Mouse (Mus musculus): ENCODE results near the gene Dppa1.
"Not testable (repeated sequence)": the region's sequence is repeated elsewhere in the genome, so short reads cannot be mapped to it uniquely, and the experiment has no call there.

Dppa1 gene

DNA sequence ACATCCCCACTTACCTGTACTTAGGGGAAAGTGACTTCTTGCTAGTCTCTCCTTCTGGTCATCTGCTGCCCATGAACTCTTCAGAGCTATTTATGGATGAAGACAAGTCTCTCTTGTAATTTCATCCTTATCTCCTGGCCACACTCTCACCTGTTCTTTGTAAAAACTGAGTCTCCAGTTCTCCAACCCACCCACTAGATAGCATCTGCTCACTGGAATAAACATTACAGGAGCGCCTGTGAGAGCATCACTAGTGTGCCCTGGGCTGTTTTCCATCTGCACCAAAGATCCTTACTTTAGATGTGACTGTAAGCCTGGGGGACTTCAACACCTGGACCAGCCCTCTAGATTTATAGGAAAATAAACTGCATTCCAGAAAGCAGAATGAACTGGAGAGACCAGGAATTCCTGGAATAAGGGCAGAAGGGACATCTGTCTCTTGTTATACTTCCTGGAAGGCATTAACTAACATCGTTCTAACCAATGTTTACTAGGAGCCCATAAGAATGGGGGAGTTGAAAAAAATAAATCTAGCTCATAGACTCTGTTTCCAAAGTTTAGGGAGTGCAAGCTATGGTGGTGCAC, at the start of gene Dppa1:
TSS of gene Dppa1 (minus strand) at position 51 of the 585 bp plus-strand sequence.
- no peak for DNase-seq (ENCODE audit: low spot score)

GRCm38 (mm10) chr11:46667938-46668337, 38.9 kb upstream of the Dppa1 start:
- no peak for DNase-seq (ENCODE audit: low spot score)

- no peak for DNase-seq (ENCODE audit: low spot score)
Measured at GRCm38 (mm10) chr11:46667105-46667504, 38.0 kb upstream of the Dppa1 start.

DNA sequence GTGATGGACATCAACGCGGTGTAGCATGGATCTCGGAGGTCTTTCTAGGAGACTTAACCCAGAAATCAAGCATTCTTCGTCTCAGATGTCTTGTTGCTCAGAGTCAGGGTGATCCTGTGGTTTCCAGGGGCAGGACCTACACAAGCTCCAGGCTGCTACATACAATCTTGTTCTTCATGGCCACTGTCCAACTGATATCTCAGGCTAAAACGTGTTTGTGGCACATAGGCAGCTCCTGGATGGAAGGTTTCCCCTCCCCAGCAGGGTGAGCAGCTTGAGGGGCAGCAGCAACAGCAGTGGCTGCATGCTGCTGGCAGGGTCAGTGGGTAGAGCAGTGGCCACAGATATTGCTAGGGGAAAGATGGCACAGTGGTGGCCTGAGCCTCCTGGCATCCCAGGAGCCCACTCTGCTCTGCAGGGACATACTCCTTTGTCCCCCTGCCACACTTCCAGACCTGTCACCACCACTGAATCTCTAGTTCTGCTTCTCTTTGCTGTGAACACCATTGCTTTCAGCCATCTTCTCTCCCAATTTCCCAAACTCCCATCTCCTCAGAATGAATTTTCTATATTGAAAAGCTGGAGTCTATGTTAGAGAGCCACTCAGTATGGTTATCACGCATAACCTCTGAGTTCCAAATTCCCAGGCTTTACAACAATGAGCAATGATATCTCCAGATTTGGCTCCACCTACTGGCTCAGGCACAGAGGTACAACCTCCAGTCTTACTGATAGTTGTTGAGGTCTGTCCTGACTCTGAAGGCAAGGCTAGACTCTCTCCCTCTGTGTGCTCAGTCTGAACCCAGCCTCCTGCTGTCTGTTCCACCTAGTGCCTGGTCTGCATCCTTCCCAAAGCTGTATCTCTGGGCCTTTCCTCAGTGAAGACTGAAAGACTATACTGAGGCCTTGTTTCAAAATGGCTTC, 36.8 kb upstream of the Dppa1 start:
- DNase-seq (ENCODE audit: low spot score): no peak

GRCm38 (mm10) chr11:46663215-46663614, 34.2 kb upstream of the Dppa1 start:
- no peak for DNase-seq (ENCODE audit: low spot score)

DNA sequence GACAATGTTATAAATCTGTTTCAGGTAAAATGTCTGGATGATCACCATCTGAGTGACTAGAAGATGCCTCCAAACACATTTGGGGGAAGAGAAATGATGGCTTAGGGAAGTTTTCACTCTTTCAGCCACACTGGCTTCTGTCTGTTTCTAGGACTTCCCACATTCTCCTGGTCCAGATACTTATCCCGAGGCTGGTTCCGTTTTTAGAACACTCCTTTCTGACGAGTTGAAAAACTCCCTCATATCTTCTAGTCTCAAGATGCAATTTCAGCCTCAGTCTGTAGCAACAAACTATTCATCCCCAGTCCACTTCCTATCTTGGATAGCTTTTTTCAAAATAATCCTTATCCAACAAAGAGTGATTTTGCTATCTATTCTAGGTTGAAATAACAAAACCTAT, 23.4 kb upstream of the Dppa1 start:
- DNase-seq (ENCODE audit: low spot score): no peak

- DNase-seq (ENCODE audit: low spot score): not testable (repeated sequence)
Measured at GRCm38 (mm10) chr11:46649655-46650054, 20.6 kb upstream of the Dppa1 start.

- no peak for DNase-seq (ENCODE audit: low spot score)
Measured at GRCm38 (mm10) chr11:46644824-46645223, 15.8 kb upstream of the Dppa1 start.

- DNase-seq (ENCODE audit: low spot score): no peak
Measured at GRCm38 (mm10) chr11:46636568-46636967, 7.5 kb upstream of the Dppa1 start.

DNA sequence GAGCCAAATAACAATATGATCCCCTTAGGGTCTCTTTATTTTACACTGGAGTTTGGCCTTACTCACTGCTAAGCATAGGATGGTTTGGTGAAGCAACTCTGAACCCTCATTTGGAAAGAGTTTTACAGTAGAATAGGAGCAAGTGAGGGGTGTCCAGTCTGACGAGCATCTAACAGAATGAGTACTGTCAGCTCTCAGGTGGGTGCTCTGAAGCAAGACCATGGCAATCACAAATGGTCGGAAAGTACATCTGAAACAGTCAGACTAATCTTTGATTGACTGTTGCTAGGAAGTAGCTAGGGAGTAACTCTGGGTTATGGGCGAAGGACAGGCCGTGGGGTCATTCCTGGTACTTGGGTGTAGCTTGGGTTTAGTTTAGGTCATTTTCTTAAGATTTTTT, 6.5 kb upstream of the Dppa1 start:
- not testable (repeated sequence) for DNase-seq (ENCODE audit: low spot score)

DNA sequence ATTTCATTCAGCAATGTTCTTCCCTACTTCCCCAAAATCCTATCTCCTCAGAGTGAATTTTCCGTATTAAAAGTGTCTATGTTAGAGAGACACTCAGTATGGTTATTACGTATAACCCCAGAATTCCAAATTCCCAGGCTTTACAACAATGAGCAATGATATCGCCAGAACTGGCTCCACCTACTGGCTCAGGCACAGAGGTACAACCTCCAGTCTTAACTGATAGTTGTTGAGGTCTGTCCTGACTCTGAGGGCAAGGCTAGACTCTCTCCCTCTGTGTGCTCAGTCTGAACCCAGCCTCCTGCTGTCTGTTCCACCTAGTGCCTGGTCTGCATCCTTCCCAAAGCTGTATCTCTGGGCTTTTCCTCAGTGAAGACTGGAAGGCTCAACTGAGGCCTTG, 2.6 kb upstream of the Dppa1 start:
- DNase-seq (ENCODE audit: low spot score): no peak

DNA sequence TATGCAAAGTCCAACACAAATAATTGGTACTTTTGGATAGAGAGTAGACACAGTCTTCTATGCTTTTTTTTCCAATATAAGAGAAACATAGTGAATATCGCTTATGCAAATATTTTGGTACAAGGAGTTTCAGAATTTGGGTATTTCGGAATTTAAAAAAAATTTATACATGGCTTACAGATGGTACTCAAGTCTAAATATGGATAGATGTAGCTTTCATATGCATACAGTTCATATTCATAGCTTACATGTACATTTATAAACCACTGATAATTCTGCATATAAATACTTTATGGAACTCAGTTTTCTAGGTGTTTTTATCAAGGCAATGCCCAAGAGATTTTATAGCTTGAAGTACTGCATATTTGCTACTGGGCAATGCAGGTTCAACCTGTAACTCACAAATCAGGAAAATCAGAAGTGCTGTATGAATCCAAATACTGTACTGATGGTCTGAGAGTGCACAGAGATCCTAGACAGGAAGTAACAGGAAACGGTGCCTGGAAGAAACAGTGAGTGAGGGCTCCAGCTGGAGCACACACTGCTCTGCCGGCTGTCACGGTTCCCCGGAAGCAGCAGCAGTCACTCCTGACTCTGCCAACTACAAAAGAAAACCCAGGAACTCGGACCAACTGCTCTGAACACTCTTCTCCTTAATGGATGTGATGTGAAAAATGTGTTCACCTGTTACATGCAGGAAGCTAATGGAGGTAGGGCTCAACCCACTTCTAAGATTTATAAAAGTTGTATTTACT, 8.5 kb downstream of the Dppa1 start:
- DNase-seq (ENCODE audit: low spot score): no peak

- no peak for DNase-seq (ENCODE audit: low spot score)
Measured at GRCm38 (mm10) chr11:46619929-46620328, 9.1 kb downstream of the Dppa1 start.

- no peak for DNase-seq (ENCODE audit: low spot score)
Measured at GRCm38 (mm10) chr11:46592416-46592815, 36.6 kb downstream of the Dppa1 start.

GRCm38 (mm10) chr11:46582741-46583140, 46.3 kb downstream of the Dppa1 start:
- DNase-seq (ENCODE audit: low spot score): no peak

- DNase-seq (ENCODE audit: low spot score): no peak
Measured at GRCm38 (mm10) chr11:46580428-46580827, 48.6 kb downstream of the Dppa1 start.

- DNase-seq (ENCODE audit: low spot score): peak; percentile 37
Measured at GRCm38 (mm10) chr11:46578771-46579281, 50.2 kb downstream of the Dppa1 start.

DNA sequence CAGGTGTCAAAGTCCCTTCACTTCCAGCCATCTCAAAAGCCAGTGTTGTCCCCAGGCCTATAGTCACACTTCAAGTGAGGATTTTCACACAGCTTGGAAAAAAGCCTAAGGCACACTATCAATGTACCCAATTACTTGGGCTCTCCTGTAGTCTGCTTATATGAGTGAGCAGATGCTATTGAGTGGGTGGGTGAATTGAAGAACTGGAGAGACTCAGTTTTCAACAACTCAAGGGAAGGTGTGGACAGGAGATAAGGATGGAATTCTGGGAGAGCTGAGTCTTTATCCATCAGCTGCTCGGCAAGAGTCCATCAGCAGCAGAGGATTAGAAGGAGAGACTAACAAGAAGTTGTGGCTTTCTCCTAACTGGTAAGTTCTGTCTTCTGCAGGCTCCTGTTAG, 57.7 kb downstream of the Dppa1 start, which contains the start of gene BC053393:
TSS of gene BC053393 (plus strand) at position 210 of the 400 bp plus-strand sequence.
- DNase-seq (ENCODE audit: low spot score): no peak

GRCm38 (mm10) chr11:46569107-46569506, 60.0 kb downstream of the Dppa1 start:
- DNase-seq (ENCODE audit: low spot score): no peak

- DNase-seq (ENCODE audit: low spot score): no peak
Measured at GRCm38 (mm10) chr11:46565967-46566366, 63.1 kb downstream of the Dppa1 start.

DNA sequence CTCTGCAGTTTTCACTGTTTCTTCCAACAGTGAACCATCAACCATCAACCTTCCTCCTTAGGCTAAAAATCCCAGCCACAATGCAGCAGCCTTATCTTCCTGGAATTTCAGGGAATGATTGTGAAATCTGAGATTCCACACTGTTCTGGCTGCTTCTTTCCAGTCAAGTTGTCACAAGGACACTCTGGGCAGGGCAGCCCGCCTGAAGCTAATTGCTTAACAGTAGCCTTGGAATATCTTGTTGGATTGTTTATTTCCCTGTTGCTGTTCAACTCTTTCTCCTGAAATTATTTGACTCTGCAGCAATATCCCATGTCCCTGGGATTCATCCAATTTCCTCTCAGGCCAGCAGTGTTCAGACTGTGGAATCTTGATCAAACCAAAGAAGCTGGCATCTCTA, 64.4 kb downstream of the Dppa1 start:
- DNase-seq (ENCODE audit: low spot score): peak; percentile 67

GRCm38 (mm10) chr11:46561096-46561495, 68.0 kb downstream of the Dppa1 start:
- no peak for DNase-seq (ENCODE audit: low spot score)

Measured in ovary, adult 18-20 months (tissue).